Mouse (Mus musculus) left cerebral cortex, postnatal 25 days (tissue): Measurements from ENCODE around the gene Pcbp1. TPM values are rescaled to one million over a fixed set of nuclear protein-coding genes. Genes with fewer than 3 reads are reported as not detected.

Experiments used
- DNase-seq, 2 experiments: peaks; one replicate each; pipeline ENCODE4 v3.0.0; 2022; ENCODE audit warnings: low spot score in 2 of 2, mixed read lengths in 1 of 2
- intact Hi-C: fragments of 180-260 bp; cut with DNase I; formaldehyde crosslinking; loops from one replicate; pipeline ENCODE4 v1.15.1; 2025
- total RNA-seq, 2 experiments: library from RNA; stranded (reverse); gene quantifications; 2 replicates each; pipeline ENCODE4 v1.2.3; 2021

The Pcbp1 gene
- total RNA-seq, 2 experiments from 2014 or later: 183 to 189 TPM

DNA sequence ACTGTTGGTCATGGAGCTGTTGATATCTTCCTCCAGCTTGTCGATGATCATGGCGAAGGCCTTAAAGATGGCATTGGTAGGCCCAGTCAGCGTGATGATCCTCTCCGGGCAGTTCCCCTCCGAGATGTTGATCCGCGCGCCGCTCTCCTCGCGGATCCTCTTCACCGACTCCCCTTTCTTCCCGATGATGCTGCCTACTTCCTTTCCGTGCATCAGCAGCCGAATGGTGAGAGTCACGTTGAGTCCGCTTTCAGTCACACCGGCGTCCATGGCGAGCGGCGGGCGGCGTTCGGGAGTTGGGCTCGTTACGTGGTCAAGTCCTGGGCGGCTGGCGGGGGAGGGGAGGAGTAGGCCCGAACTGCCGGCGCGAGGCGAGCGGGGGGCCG lies 482 bp downstream of the Pcbp1 start:
- intact Hi-C loops: loop anchor here (1.0 to 5.0 kb wide), 3 partner anchors 53 to 207 kb away; partner anchors contain the start of gene Gmcl1
- DNase-seq: peak; percentile 75 to 81

DNA sequence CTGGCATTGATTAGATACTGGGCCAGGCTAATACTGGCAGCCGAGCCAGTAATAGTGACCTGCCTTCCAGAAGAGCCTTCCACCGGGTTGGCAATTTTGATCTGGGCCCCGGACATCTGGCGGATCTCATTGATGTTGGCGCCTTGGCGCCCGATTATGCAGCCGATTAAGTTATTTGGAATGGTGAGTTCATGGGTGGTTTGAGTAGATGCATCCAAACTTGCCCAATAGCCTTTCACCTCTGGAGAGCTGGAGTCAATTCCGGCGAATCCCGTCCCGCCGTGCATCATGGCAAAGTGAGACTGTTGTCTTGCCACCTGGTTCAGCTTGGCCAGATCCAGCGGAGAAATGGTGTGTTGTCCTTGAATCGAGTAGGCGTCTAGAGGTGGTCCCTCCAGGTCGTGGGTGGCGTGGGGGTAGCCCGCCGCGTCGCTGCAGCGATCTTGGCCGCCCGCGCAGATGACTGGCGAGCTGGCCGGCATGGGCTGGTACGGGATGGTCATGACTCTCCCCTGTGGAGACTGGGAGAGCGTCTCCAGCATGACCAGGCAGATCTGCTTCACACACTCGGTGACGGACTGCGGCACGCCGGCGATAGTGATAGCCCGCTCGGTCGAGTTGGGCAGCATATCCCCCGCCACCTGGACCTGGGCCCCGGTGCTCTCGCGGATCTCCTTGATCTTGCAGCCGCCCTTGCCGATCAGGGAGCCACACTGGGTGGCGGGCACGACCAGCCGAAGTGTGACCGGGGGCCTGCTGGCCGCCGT lies 1.1 kb downstream of the Pcbp1 start:
- intact Hi-C loops: loop anchor here (5.0 kb wide), 1 partner anchor 207 kb away; the partner anchor contains the start of gene Gmcl1
- peak; percentile 48 to 54 for DNase-seq

DNA sequence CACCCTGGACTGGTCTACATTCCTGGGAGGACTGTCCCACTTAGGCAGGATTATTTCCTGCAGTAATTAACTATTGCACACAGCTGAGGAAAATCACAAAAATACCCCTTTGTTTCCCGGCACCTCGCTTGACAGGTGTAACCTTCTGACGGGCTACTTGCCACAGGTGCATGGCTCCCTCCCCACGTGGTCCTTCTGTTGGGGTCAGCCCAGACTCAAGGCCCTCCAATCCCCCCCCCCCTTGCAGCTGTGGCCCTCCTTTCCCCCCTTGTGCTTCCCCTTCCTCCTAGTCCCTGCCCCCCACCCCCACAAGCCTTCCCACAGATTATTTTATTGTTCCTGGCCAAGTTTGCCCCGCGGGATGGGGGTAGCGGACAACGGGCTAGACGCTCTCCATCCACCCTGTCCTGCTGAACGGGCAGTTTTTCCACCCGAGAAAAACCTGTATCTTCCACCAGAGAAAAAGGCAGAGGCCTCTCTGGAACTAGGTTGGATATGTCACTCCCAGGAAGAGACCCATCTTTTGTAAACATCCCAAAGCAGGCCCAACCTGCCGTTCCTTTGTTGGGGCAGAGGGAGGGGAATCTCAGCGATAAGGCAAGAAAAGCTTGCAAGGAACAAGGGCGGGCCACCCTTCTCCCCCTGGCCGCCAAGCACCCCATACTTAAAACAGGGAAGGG lies 2.2 kb downstream of the Pcbp1 start:
- intact Hi-C loops: no loop called here
- DNase-seq: no peak

DNA sequence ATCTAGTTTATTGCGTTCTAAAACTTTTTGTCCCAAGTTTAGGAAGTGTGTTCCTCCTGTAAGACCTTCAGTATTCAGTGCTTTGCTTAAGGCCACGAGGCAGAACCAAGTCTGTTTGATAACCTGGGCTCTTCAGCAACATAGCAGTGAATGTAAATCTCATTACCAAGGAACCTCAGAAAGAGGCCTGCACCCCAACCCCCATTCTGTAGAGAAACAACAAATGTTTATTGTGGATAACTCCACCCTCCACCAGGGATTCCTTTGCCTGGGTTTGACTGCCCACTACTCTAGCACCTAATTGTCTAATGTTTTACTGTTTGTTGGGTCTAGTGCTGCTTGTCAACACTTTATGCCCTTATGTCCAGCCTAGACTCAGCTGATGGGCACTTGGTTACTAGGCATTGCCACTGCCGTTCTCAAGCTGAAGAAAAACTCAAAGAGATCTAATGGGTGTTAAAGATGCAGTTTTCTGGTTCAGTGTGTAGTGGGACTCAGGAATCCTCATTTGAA lies 2.8 kb downstream of the Pcbp1 start:
- DNase-seq: no peak
- intact Hi-C loops: no loop called here

DNA sequence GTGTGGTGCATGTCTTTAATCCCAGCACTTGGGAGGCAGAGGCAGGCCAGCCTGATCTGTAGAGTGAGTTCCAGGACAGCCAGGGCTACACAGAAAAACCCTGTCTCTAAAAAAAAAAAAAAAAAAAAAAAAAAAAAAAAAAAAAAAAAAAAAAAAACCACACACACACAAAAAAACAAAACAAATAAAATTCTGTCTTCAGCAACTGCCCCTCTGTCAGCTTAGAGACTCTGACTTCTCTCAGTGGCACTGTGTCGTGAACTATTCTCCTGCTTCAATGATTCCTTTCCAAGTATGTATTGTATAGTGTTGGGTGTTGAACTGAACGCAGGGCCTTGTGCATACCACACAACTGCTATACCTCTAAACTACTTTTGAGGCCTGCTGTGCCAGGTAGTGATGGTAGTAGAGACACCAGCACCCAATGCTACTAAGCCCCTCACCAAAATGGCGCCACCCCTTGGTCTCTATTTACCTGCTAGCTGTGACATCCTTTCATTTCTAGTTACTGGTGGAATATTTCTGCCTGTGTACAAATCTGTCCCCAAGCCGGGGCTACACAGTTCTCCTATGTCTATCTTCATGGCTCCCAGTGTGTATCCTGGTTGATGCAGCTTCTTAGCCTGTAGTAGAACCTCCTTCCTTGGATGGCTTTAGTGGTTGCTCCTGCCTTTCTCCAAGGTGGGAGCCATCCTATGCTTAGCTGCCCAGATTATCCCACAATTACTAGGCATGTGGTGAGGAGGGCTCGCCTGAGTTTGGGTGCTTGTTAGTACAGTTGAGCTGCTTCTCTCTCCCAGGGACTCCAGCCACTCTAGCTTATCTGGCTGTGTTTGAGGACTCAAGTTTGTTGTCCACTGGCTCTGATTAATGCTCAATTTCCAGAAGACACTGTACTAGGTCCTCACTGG lies 3.9 kb downstream of the Pcbp1 start:
- DNase-seq: no peak
- intact Hi-C loops: no loop called here

DNA sequence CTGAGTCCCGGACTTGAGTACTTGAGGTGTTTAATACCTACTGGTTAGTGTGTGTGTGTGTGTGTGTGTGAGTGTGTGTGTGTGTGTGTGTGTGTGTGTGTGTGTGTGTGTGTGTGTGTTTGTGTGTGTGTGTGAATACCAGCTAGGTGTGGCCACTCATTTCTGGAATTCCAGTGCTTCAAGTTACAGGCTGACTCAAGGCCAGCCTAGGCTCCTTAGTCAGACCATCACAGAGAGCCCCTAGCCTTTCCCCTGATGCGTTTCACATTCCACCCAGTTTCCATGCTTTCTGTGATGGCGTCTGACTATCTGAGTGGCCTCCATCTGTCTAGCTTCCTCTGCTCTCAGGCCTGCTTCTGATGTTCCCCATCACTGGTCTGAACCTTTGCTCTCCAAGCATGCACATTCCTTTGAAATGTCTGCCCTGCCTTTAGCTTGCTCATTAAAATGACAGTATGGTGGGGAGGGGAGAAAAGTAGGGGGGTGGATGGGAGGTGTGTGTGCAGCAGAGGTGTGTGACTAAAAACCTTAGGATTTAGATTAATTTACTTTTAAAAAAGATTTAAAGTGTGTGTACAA lies 6.3 kb downstream of the Pcbp1 start:
- no peak for DNase-seq
- intact Hi-C loops: loop anchor here (2.0 kb wide), 1 partner anchor 15 kb away; no protein-coding TSS in a partner anchor

DNA sequence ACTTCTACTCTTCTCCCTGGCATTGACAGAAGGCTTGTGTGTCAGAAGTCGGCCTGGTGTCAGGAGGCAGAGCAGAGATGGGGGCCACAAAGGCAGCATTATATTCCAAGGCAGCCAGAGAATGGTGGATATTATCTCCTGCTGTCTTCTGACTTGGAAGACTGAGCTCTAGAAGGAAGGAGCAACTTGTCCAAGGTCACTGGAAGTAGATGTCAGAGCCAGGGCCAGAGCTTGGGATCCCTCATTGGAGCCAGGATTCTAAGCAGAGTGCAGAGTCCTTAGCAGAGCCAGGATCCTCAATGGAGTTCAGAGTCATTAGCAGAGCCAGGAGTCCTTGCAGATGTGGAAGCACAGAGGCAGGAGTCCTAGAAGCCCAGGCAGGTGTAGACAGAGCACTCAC lies 10.1 kb downstream of the Pcbp1 start:
- no peak for DNase-seq
- intact Hi-C loops: no loop called here

DNA sequence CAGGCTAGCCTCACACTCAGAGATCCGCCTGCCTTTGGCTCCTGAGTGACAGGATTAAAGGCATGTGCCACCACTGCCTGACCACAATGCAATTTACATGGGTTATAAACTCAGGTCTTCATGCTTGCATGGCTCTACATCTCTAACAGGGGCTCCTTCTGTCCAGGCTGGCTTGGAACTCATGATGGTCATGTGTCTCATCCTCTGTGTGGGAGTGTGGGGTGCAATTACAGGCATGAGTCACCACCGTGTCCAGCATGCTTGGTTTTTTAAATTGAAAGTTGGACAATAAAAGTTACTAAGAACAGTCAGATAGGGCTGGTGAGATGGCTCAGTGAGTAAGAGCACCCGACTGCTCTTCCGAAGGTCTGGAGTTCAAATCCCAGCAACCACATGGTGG lies 12.8 kb downstream of the Pcbp1 start:
- intact Hi-C loops: no loop called here
- DNase-seq: no peak

DNA sequence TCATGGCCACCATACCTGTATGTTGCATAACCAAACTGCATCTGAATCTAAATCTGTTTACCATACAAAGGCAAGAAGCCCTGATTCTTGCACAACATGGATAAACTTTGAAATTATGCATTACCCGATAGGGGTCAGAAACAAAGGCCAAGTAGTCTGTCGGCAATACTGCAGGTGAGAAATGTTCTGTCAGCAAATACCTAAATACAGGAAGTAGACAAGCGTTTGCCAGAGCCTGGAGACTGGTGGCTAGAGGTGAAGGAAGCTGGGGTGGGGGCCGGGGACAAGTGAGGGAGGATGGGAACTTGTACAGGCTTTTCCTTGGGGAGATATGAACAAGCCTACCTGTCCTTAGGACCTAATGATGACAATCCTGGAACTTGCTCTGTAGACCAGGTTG lies 15.1 kb downstream of the Pcbp1 start:
- DNase-seq: no peak
- intact Hi-C loops: no loop called here

DNA sequence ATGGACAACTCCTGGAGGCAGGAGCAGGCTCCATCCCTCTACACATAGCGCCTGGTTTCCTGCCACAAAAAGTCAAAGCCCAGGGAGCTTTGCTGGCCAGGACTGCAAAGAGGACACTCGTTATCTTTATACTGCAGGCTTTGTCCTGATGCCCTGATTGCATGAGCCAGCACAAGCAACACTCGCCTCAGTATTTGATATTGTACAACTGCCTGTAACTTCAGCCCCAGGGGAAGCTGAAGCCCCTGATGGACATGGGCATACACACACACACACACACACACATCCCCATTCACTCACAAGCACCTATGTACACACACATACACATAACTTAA lies 16.3 kb downstream of the Pcbp1 start:
- intact Hi-C loops: no loop called here
- DNase-seq: no peak

DNA sequence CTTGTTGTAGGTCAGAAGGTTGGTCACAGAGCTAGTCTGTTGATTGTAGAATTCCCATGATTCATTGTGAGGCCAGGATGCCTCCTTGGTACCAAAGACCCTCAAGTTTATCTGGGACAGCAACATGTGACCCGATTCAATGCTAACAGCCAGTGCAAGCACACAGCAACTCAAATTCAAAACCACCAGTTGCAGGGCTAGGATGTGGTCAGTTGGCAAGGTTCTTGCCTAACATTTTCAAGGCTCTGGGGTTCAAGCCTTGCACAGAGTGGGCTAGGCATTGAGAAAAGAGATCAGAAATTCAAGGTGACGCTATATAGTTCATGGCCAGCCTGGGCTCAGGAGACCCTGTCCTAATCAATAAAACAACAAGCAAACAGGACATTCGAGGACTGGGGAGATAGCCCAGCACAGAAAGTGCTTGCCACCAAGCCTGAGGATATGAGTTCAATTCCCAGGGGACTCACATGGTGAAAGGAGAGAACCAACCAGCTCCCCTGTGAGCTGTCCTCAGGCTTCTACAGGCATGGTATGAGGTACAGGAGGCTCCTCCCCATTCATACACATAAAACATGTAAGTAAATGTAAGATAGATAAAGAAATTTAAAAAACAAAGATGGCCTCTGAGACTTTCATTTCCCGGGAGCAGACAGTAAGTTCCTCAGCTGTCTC lies 16.8 kb downstream of the Pcbp1 start:
- intact Hi-C loops: no loop called here
- DNase-seq: no peak

DNA sequence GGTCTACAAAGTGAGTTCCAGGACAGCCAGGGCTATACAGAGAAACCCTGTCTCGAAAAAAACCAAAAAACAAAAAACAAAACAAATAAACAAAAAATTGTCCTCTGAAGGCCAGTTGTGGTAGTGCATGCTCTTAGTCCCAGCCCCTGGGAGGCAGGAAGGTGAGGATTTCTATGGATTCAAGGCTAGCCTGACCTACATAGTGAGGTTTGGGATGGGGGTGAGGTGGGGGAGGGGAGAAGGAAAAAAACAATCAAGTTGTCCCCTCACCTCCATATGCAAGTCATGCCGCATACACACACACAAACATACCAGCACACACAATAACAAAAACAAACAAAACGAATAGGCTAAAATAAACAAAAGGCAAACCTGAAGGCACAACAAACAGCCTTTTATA lies 17.4 kb downstream of the Pcbp1 start:
- no peak for DNase-seq
- intact Hi-C loops: no loop called here

DNA sequence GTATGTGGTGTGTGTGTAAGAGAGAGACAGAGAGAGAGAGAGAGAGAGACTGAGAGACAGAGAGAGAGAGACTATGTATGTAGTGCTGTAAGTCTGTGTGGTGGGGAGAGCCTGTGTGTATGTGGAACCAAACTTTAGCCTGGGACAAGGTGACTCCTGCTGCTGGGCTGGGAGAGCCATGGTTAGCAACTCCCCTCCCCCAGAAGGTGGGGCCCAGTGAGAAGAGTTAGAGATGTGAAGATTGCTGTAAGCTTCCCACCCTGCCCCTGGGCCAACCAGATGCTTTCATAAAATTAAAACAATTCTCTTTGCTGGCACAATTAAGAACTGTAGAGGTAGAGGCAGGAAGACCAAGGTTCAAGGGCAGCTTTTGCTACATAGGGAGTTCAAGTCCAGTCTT lies 19.0 kb downstream of the Pcbp1 start:
- no peak for DNase-seq
- intact Hi-C loops: no loop called here

DNA sequence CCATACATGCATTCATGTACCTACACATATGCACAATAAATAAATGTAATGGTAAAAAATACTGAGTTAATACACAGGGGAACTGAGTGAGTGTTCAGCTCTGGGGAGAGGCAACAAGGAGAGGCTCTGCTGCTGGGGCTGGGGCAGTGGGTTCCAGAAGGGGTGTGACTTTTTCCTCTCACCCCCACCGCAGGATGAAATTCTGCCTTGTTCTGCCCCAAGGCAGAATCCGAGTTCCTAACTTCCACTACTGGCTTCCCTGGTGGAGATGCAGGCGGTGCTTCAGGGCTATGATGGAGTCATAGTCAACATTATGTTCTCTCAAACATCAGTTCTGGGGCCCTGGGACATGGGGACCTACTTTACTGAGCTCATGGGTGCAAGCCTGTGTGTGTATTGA lies 19.8 kb downstream of the Pcbp1 start:
- no peak for DNase-seq
- intact Hi-C loops: no loop called here

DNA sequence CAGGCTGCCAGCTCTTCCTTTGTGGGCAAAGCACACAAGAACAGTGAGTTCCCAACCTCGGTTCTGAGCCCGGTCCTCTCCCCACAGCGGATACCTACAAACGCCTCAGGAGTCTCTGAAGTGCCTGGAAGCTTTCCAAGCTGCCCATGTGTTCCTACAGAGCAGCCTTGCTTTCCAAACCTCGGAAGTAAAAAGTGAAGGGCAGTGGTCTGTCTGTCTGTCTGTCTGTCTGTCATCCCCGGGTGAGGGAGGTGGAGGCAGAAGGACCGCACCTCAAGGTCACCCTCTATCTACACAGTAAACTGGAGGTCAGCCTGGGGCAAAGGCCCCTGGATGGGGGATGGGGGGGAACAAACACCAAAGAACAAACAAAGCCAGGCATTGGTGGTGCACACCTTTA lies 20.4 kb downstream of the Pcbp1 start:
- no peak for DNase-seq
- intact Hi-C loops: loop anchor here (2.0 kb wide), 1 partner anchor 13 kb away; no protein-coding TSS in a partner anchor

DNA sequence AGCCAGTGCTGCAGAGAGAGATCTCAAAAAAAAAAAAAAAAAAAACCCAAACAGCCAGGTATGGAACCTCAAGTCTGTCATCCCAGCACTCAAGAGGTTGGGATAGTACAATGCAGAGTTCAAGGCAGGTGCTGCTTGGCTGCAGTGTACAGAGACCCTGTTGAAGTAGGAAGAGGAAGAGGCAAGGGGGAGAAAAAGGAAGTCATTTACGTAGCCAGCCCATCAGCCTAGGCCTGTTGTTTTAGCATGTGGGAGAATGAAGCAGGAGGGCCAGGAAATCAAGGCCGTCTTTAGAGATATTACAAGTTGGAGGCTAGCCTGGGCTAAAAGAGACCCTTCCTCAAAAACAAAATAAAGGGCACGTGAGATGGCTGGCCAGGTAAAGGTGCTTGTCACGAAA lies 22.6 kb downstream of the Pcbp1 start:
- intact Hi-C loops: no loop called here
- DNase-seq: no peak

DNA sequence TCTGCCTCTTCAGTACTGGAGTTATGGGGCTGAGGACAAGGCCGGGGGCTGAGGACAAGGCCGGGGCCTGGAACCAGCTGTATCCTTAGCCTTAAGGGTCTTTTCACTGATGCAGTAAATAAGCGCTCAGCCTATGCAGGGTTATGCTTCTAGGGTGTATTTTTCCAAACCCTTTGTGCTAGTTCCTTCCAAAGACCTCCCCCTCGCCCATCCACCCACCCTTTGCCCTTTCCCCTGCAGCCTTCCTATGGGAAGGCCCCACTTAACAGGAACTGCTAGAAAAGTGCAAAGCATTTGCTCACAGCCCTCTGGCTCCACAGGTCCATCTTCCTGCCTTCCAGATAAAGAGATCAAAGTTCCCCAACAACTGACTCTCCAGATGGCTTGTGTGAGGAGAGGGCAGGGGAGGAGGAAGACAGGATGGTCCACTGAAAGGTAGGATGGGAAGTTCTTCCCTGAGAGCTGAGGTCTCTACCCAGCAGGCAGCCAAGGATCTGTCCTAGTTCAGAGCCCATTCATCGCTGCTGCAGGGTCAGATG lies 26.5 kb downstream of the Pcbp1 start:
- intact Hi-C loops: no loop called here
- no peak for DNase-seq

DNA sequence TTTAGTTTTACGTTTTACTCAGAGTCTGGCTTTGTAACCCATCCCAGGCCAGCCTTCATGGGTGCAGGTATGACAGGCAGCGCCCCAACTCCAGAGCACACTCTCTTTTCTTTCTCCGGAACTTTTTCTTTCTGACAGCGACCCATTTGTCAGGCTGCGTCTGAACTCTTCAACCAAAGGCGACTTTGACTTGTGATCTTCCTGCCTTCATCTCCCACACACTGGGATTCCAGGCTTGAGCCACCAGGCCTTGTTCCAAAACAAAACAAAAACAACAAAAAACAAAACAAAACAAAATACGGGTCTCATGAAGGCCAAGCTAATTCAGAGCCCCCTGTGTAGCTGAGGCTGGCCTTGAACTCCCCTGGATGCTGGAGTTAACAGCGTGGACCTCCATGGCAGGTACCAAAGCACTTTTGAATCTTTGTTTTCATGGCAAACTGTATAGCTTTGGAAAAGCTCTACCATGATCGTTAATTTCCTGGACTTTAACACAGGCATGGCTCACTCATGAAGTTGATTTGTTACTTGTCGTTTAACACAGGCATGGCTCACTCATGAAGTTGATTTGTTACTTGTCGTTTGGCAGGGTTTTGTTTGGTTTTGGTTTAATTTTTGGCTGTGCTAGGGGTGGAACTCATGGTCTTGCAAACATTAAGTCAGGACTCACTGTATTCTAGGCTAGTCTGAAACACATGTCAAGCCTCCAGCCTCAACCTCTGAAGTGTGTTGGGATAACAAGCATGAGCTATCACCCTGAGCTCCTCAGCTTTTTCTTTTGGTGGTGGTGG lies 28.0 kb downstream of the Pcbp1 start:
- DNase-seq: no peak
- intact Hi-C loops: no loop called here
